Mouse (Mus musculus) heart, adult 2 months (tissue): ENCODE measurements at regions not wholly inside any gene's neighbourhood (a gene's known extent, or its start where the extent isn't known, plus 50 kb on each side); places are given as distances from the start of the nearest gene placed in this dataset.

Experiments used
- CTCF ChIP-seq: fragments of 200-600 bp; IDR thresholded peaks from 2 replicates; pipeline ENCODE4 v1.8.1; 2022; ENCODE audit warnings: antibody characterized with exemption, mild to moderate bottlenecking, moderate library complexity
- POLR2A ChIP-seq: fragments of 200-500 bp; IDR thresholded peaks from 2 replicates; pipeline ENCODE4 v1.6.1; 2011; ENCODE audit warnings: mild to moderate bottlenecking, low read depth, low read length, control low read depth; ENCODE audit not compliant: insufficient read depth

- TF ChIP-seq CTCF = no peak
- no peak for TF ChIP-seq POLR2A
Measured at GRCm38 (mm10) chr7:83254411-83254810, 330.3 kb upstream of the Tmc3 start.
